Mouse (Mus musculus): ENCODE data around the gene Pias4.

GRCm38 (mm10) chr10:81140005-81140404 lies 27.7 kb downstream of the Pias4 start:
- TF ChIP-seq CTCF (IDR thresholded peaks at IDR 0.05; ENCODE audit: control insufficient read depth, insufficient read depth, insufficient read length) (no peak), MAX (IDR thresholded peaks at IDR 0.05) (no peak)
